Mouse (Mus musculus) testis, adult 2 months (tissue): ENCODE measurements around the gene Slc31a1.

Source experiments
- CTCF ChIP-seq: fragments of 200-500 bp; IDR thresholded peaks from 2 replicates; pipeline ENCODE4 v1.5.1; 2012; ENCODE audit warnings: low read depth, mild to moderate bottlenecking, inconsistent platforms, low read length, moderate library complexity; ENCODE audit not compliant: control insufficient read depth, insufficient read depth, insufficient replicate concordance
- POLR2A ChIP-seq: fragments of 200-500 bp; IDR thresholded peaks from 2 replicates; pipeline ENCODE4 v1.6.1; 2012; ENCODE audit warnings: low read depth, mild to moderate bottlenecking, inconsistent platforms, low read length, moderate library complexity; ENCODE audit not compliant: control insufficient read depth

DNA sequence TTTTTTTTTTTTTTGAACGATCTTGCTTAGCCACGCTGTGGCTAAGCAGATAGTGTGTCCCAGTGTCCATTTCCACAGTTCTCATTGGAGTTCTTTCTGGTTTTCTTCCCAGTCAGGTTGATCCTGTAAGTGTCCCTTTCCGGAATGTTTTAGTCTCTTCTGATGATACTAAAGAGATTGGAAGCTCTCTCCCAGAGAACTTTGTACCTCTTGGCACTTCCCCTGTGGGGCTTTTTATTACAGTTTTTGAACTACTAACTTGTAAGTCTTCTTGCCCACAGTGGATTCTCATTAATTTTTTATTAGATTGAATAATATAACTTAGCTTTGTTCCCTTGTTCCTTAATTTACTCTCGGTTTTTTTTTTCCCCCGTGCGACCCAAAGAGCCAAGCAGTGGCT lies 1.0 kb downstream of the Slc31a1 start:
- TF ChIP-seq CTCF (no peak), POLR2A (no peak)
